ENCODE assay signal across 1 mouse cellular context in genomic region chr11:75529771-75530170, GRCm38 (mm10).
TF ChIP-seq lines count a peak whose summit lies in the region.

No protein-coding gene starts in this region.

TF ChIP-seq in MEL, 35 proteins besides CTCF, POLR2A, EP300 and RAD21:
- TF ChIP-seq TCF12 (IDR thresholded peaks at IDR 0.05; ENCODE audit: low read depth, low read length): peak; percentile 33; the same call in 1 of the 2 replicates
- TF ChIP-seq ETS1 (IDR thresholded peaks at IDR 0.05; ENCODE audit: low read depth, low read length): 0 out of 2 replicates have a peak, but pooled peaks have one; percentile 17
- TF ChIP-seq RCOR1 (IDR thresholded peaks at IDR 0.05; ENCODE audit: low read depth, low read length): peak; percentile 84
- no peak for TF ChIP-seq KAT2A (conservative IDR thresholded peaks at IDR 0.05; ENCODE audit: low read depth, low read length)
- TF ChIP-seq GATA1 (IDR thresholded peaks at IDR 0.05; ENCODE audit: low read depth, low read length): peak; percentile 59
- TF ChIP-seq MAFK (IDR thresholded peaks at IDR 0.05; ENCODE audit: borderline replicate concordance, low read depth, low read length): no peak
